15 mouse cellular contexts compared by ENCODE assay signal in the genomic region with DNA sequence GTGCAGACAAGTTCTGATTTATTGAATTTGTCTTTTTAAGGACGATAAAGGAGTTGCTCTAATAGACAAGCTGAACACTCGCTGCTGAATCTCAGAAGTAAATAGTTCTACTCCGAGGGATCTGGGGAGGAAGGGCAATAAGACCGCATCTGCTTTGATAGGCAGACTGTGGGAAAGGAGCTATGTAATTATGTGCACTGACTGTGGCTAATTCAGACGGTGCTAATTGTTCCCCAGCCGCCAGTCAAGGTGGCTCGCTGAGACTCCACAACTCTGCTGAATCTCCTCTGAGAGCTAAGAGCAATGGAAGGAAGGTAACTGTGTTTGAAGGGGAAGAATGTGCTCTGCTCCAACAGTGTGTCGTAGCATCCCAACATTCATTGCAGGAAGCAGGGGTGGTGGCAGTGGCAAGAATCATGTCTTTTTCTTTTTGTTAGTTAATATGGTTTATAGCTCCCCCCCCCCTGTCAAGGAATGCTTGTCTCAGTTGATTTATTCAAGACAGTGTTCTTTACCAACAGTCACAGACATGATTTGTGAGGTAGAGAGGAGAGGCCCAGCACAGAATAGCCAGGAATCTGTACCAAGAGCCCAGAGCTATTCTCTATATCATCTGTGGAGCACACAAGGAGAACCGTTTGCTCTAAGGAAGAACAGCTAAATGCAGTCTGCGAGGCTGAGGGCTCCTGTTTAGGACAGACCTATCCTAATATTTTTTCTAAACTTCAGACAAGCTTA.
DNase-seq lines count a peak whose midpoint lies in the region; ATAC-seq lines count a peak whose summit lies in the region.
"Had no signal": no experiment of that assay in that cellular context is flagged by ENCODE, and none has a peak within 500 bp of the region (broad histone marks: within the 10 kb centered on the region; RNA-seq: fewer than 3 reads in every experiment).

No protein-coding gene starts in this region.

- no peak overlapping the region for H3K4me2 ChIP-seq in hindbrain, embryonic 12.5 days (replicated peaks)
- no peak overlapping the region for H3K4me2 ChIP-seq in neural tube, embryonic 11.5 days (ENCODE audit: low read depth)
- no peak overlapping the region for H3K4me2 ChIP-seq in hindbrain, embryonic 16.5 days (ENCODE audit: low read length)
- H3K4me2 ChIP-seq: heart, embryonic 15.5 days; lung, embryonic 14.5 days; stomach, embryonic 15.5 days had no signal

- no peaks in the 10 kb centered on the region for H3K27me3 ChIP-seq in hindbrain, embryonic 12.5 days
- no peaks in the 10 kb centered on the region for H3K27me3 ChIP-seq in hindbrain, embryonic 10.5 days (ENCODE audit: insufficient read depth, poor library complexity, severe bottlenecking)
- H3K27me3 ChIP-seq in neural tube, embryonic 11.5 days (ENCODE audit: control insufficient read depth, insufficient read depth, low read length) = no peaks in the 10 kb centered on the region
- no peaks in the 10 kb centered on the region for H3K27me3 ChIP-seq in hindbrain, embryonic 16.5 days (replicated peaks; ENCODE audit: control insufficient read depth, insufficient read depth, low read length)
- H3K27me3 ChIP-seq: heart, embryonic 15.5 days; Patski; stomach, embryonic 15.5 days had no signal

- H3K4me3 ChIP-seq in hindbrain, embryonic 12.5 days = no peak overlapping the region
- H3K4me3 ChIP-seq in hindbrain, embryonic 10.5 days = no peak overlapping the region
- no peak overlapping the region for H3K4me3 ChIP-seq in neural tube, embryonic 11.5 days (ENCODE audit: low read depth, low read length)
- H3K4me3 ChIP-seq in hindbrain, embryonic 16.5 days (ENCODE audit: low read length) = no peak overlapping the region
- H3K4me3 ChIP-seq: heart, embryonic 15.5 days; stomach, embryonic 15.5 days had no signal

- WGBS in hindbrain, embryonic 12.5 days = 63% methylated on average over 10 of the region's 10 CpGs
- 70% methylated on average over 10 of the region's 10 CpGs for WGBS in hindbrain, embryonic 10.5 days
- 48% methylated on average over 10 of the region's 10 CpGs for WGBS in neural tube, embryonic 11.5 days
- 45% methylated on average over 10 of the region's 10 CpGs for WGBS in hindbrain, embryonic 16.5 days

- DNase-seq in hindbrain, embryonic 10.5 days (ENCODE audit: low spot score) = no peak
- peak; percentile 12 for DNase-seq in neural tube, embryonic 11.5 days (ENCODE audit: low spot score)
- DNase-seq in neural tube, embryonic 10.5 days (ENCODE audit: extremely low spot score, low spot score) = no peak
- peak; percentile 2 for DNase-seq in telencephalon, adult 2 months (ENCODE audit: low read depth, low spot score)
- DNase-seq in cerebellum, adult 8-10 months = no peak
- DNase-seq in heart, adult 11 months = no peak
- DNase-seq: B cell, adult 2 months; cerebellum, adult 11-12 months; kidney, postnatal 10 days; lung, embryonic 14.5 days had no signal

- H3K27ac ChIP-seq in hindbrain, embryonic 12.5 days = no peak overlapping the region
- no peak overlapping the region for H3K27ac ChIP-seq in hindbrain, embryonic 10.5 days
- no peak overlapping the region for H3K27ac ChIP-seq in neural tube, embryonic 11.5 days (ENCODE audit: low read depth, low read length)
- no peak overlapping the region for H3K27ac ChIP-seq in hindbrain, embryonic 16.5 days (ENCODE audit: low read depth, low read length)
- H3K27ac ChIP-seq: heart, embryonic 15.5 days; stomach, embryonic 15.5 days had no signal

- H3K4me1 ChIP-seq in hindbrain, embryonic 12.5 days = no peaks in the 10 kb centered on the region
- no peaks in the 10 kb centered on the region for H3K4me1 ChIP-seq in hindbrain, embryonic 10.5 days (replicated peaks)
- H3K4me1 ChIP-seq in neural tube, embryonic 11.5 days (ENCODE audit: control insufficient read depth, insufficient read depth, low read length) = no peaks in the 10 kb centered on the region
- no peaks in the 10 kb centered on the region for H3K4me1 ChIP-seq in hindbrain, embryonic 16.5 days (ENCODE audit: control insufficient read depth, insufficient read depth, low read depth, low read length)
- H3K4me1 ChIP-seq: heart, embryonic 15.5 days; stomach, embryonic 15.5 days had no signal

- H3K9ac ChIP-seq in hindbrain, embryonic 12.5 days = no peak overlapping the region
- H3K9ac ChIP-seq in neural tube, embryonic 11.5 days (ENCODE audit: low read length) = no peak overlapping the region
- H3K9ac ChIP-seq in hindbrain, embryonic 16.5 days (ENCODE audit: low read depth, low read length) = no peak overlapping the region
- H3K9ac ChIP-seq: heart, embryonic 15.5 days; lung, embryonic 14.5 days; stomach, embryonic 15.5 days had no signal

- no peaks in the 10 kb centered on the region for H3K9me3 ChIP-seq in hindbrain, embryonic 12.5 days (replicated peaks)
- H3K9me3 ChIP-seq in hindbrain, embryonic 10.5 days = no peaks in the 10 kb centered on the region
- H3K9me3 ChIP-seq in neural tube, embryonic 11.5 days (ENCODE audit: control insufficient read depth, low read length) = no peaks in the 10 kb centered on the region
- no peaks in the 10 kb centered on the region for H3K9me3 ChIP-seq in hindbrain, embryonic 16.5 days (ENCODE audit: control insufficient read depth, low read length)
- H3K9me3 ChIP-seq: heart, embryonic 15.5 days; stomach, embryonic 15.5 days had no signal

- no peaks in the 10 kb centered on the region for H3K36me3 ChIP-seq in hindbrain, embryonic 12.5 days
- H3K36me3 ChIP-seq in hindbrain, embryonic 10.5 days = no peaks in the 10 kb centered on the region
- no peaks in the 10 kb centered on the region for H3K36me3 ChIP-seq in neural tube, embryonic 11.5 days (ENCODE audit: control insufficient read depth, insufficient read depth, low read length)
- H3K36me3 ChIP-seq in hindbrain, embryonic 16.5 days (ENCODE audit: control insufficient read depth, insufficient read depth, low read length) = no peaks in the 10 kb centered on the region
- H3K36me3 ChIP-seq: heart, embryonic 15.5 days; stomach, embryonic 15.5 days had no signal

- peak; percentile 64; the same call in 1 of the 2 replicates for ATAC-seq in hindbrain, embryonic 12.5 days (ENCODE audit: low FRiP score)
- peak; percentile 75; the same call in 1 of the 2 replicates for ATAC-seq in neural tube, embryonic 11.5 days (ENCODE audit: insufficient read depth, low FRiP score, low TSS enrichment)
- peak; percentile 61 for ATAC-seq in hindbrain, embryonic 16.5 days
- ATAC-seq: Patski had no signal

Comparison
In these comparisons a context has a peak if more than half of its experiments do, and no peak if none do; other contexts are left out.
1. DNase-seq: peak in neural tube, embryonic 11.5 days (single experiment) and telencephalon, adult 2 months (single experiment); none in hindbrain, embryonic 10.5 days (single experiment), neural tube, embryonic 10.5 days (single experiment), cerebellum, adult 8-10 months (single experiment) and heart, adult 11 months (single experiment).
2. Peak in every context shown above with its lines, with median percentiles within 50 percentile points of each other: ATAC-seq.